Mouse (Mus musculus): ENCODE data around the gene 4930404N11Rik.

GRCm38 (mm10) chr10:81342686-81343505 is 22.7 kb downstream of the 4930404N11Rik start, which contains the start of gene Gipc3:
- TF ChIP-seq CTCF (IDR thresholded peaks at IDR 0.05; ENCODE audit: low read depth) (no peak), EP300 (IDR thresholded peaks at IDR 0.05; ENCODE audit: low read depth) (no peak)

Measured in heart, postnatal 0 days (tissue).